Mouse (Mus musculus) small intestine, adult 2 months (tissue): ENCODE results near the gene Gm6902.
"Not testable (repeated sequence)": the region's sequence is repeated elsewhere in the genome, so short reads cannot be mapped to it uniquely, and the experiment has no call there.

Experiments used
- CTCF ChIP-seq: fragments of 200-500 bp; IDR thresholded peaks from 2 replicates; pipeline ENCODE4 v1.5.1; 2012; ENCODE audit warnings: low read depth, mild to moderate bottlenecking, control low read depth, inconsistent platforms, low read length, moderate library complexity, mixed read lengths; ENCODE audit not compliant: insufficient replicate concordance, insufficient read length; ENCODE audit errors: extremely low read depth
- POLR2A ChIP-seq: fragments of 200-500 bp; IDR thresholded peaks from 2 replicates; pipeline ENCODE4 v1.6.1; 2012; ENCODE audit warnings: low read depth, mild to moderate bottlenecking, control low read depth, inconsistent platforms, low read length, moderate library complexity

- not testable (repeated sequence) for TF ChIP-seq POLR2A, CTCF
These were observed 27.1 kb downstream of the Gm6902 start, which contains the start of gene Vmn1r166 for GRCm38 (mm10) chr7:23251582-23251981.
